Mouse (Mus musculus): ENCODE measurements around the gene Cysltr1.

DNA sequence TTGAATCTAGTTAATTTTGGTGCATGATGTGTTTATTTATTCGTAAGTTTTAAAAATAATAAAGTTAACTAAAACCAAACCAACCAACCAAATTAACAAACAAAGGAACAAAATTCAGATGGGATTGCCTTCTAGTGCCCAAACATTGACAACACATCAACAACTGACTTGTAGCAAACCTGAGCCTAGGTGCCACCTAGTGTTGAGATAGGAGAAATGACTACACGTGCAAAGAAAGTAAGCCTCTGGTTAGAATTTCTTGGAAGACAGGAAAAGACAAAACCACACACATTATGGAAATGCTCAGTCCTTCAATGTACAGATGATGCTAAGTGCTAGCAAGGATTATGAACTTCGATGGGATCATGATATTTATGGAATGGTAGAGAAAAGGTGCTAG is 67.1 kb downstream of the Cysltr1 start:
- TF ChIP-seq CTCF (IDR thresholded peaks at IDR 0.05; ENCODE audit: borderline replicate concordance, insufficient read depth, low read depth, low read length): no peak
- TF ChIP-seq POLR2A (IDR thresholded peaks at IDR 0.05; ENCODE audit: borderline replicate concordance, insufficient read depth, low read length): no peak

Data from cerebellum, adult 2 months (tissue).